Mouse (Mus musculus) CH12.LX (cell line): ENCODE results near the gene Padi1. TPM values are rescaled to one million over a fixed set of nuclear protein-coding genes. Genes with fewer than 3 reads are reported as not detected.

Experiments used
- DNase-seq: peaks from one replicate; pipeline ENCODE4 v3.0.0-alpha.2; 2013; ENCODE audit errors: extremely low read depth
- H3K27ac ChIP-seq: 2 replicates; pipeline ENCODE4 v1.5.1; 2012; ENCODE audit warnings: low read depth, mild to moderate bottlenecking, control low read depth, moderate library complexity; ENCODE audit not compliant: insufficient read depth
- H3K27me3 ChIP-seq: replicated peaks from 2 replicates; pipeline ENCODE3; 2012; ENCODE audit warnings: inconsistent platforms
- H3K36me3 ChIP-seq, 2 experiments: replicated peaks in 1 of 2; 2 replicates each; pipeline versions ENCODE3 to v1.6.1; 2012; ENCODE audit warnings: inconsistent platforms in 1 of 2, low read length in 1 of 2, mild to moderate bottlenecking in 1 of 2, mixed read lengths in 1 of 2, moderate library complexity in 1 of 2; ENCODE audit not compliant: control insufficient read depth in 1 of 2, insufficient read depth in 1 of 2
- H3K4me1 ChIP-seq, 2 experiments: 2 replicates each; pipeline ENCODE4 v1.6.1; 2012; ENCODE audit warnings: inconsistent platforms in 1 of 2, moderate library complexity in 1 of 2; ENCODE audit not compliant: insufficient read depth in 2 of 2, control insufficient read depth in 1 of 2
- H3K4me2 ChIP-seq: 2 replicates; pipeline ENCODE4 v1.6.1; 2012; ENCODE audit warnings: low read depth, mild to moderate bottlenecking, control low read depth; ENCODE audit not compliant: poor library complexity, insufficient read depth, severe bottlenecking
- H3K4me3 ChIP-seq, 3 experiments: fragments of 150-350 bp in 1 of 3; sonication (generic) in 1 of 3; replicated peaks in 1 of 3; 2 replicates each; pipeline versions ENCODE3 to v1.5.1; 2011 to 2012; ENCODE audit warnings: low read depth in 2 of 3, low read length in 2 of 3, mild to moderate bottlenecking in 2 of 3, moderate library complexity in 2 of 3, control low read depth in 1 of 3, improper control_type of control experiment in 1 of 3, inconsistent platforms in 1 of 3, mixed read lengths in 1 of 3; ENCODE audit not compliant: poor library complexity in 1 of 3
- H3K79me2 ChIP-seq: replicated peaks from 2 replicates; pipeline ENCODE4 v1.6.1; 2012; ENCODE audit warnings: mild to moderate bottlenecking, moderate library complexity; ENCODE audit not compliant: control insufficient read depth, poor library complexity, insufficient read depth, severe bottlenecking; ENCODE audit errors: extremely low read depth
- H3K9ac ChIP-seq: 2 replicates; pipeline ENCODE4 v1.6.1; 2012; ENCODE audit warnings: low read depth, mild to moderate bottlenecking, control low read depth, moderate library complexity; ENCODE audit not compliant: insufficient read depth
- H3K9me3 ChIP-seq: replicated peaks from 2 replicates; pipeline ENCODE3; 2012; ENCODE audit warnings: low read length, inconsistent platforms, mixed read lengths
- BHLHE40 ChIP-seq: IDR thresholded peaks from 2 replicates; pipeline ENCODE4 v1.6.1; 2011; ENCODE audit warnings: mild to moderate bottlenecking, low read depth, low read length, improper control_type of control experiment
- CHD2 ChIP-seq: IDR thresholded peaks from 2 replicates; pipeline ENCODE4 v1.6.1; 2011; ENCODE audit warnings: low read length, improper control_type of control experiment
- CTCF ChIP-seq, 2 experiments: IDR thresholded peaks in 1 of 2; conservative IDR thresholded peaks in 1 of 2; 2 replicates each; pipeline ENCODE4 v1.5.1; 2011 to 2012; ENCODE audit warnings: low read depth in 2 of 2, low read length in 2 of 2, improper control_type of control experiment in 1 of 2, inconsistent platforms in 1 of 2, mild to moderate bottlenecking in 1 of 2, moderate library complexity in 1 of 2
- E2F4 ChIP-seq: IDR thresholded peaks from 2 replicates; pipeline ENCODE4 v1.6.1; 2011; ENCODE audit warnings: low read depth, low read length, improper control_type of control experiment; ENCODE audit not compliant: insufficient replicate concordance
- ELF1 ChIP-seq: IDR thresholded peaks from 2 replicates; pipeline ENCODE4 v1.6.1; 2014; ENCODE audit warnings: low read depth, mild to moderate bottlenecking, inconsistent platforms, low read length, improper control_type of control experiment
- EP300 ChIP-seq: IDR thresholded peaks from 2 replicates; pipeline ENCODE4 v1.6.1; 2011; ENCODE audit warnings: low read length, improper control_type of control experiment
- JUN ChIP-seq: IDR thresholded peaks from 2 replicates; pipeline ENCODE4 v1.6.1; 2011; ENCODE audit warnings: low read depth, mild to moderate bottlenecking, low read length, improper control_type of control experiment, moderate library complexity; ENCODE audit not compliant: insufficient read depth
- JUND ChIP-seq: conservative IDR thresholded peaks from 2 replicates; pipeline ENCODE4 v1.6.1; 2011; ENCODE audit warnings: low read depth, low read length, improper control_type of control experiment
- KAT2A ChIP-seq: IDR thresholded peaks from 2 replicates; pipeline ENCODE4 v1.6.1; 2012; ENCODE audit warnings: low read length, improper control_type of control experiment, inconsistent platforms; ENCODE audit not compliant: insufficient replicate concordance
- MAX ChIP-seq: IDR thresholded peaks from 2 replicates; pipeline ENCODE4 v1.6.1; 2011; ENCODE audit warnings: low read length, improper control_type of control experiment
- MAZ ChIP-seq: IDR thresholded peaks from 2 replicates; pipeline ENCODE4 v1.6.1; 2012; ENCODE audit warnings: low read depth, mild to moderate bottlenecking, inconsistent platforms, low read length, improper control_type of control experiment, moderate library complexity
- MXI1 ChIP-seq: IDR thresholded peaks from 2 replicates; pipeline ENCODE4 v1.6.1; 2011; ENCODE audit warnings: mild to moderate bottlenecking, low read depth, low read length, improper control_type of control experiment
- NRF1 ChIP-seq: IDR thresholded peaks from 2 replicates; pipeline ENCODE4 v1.6.1; 2014; ENCODE audit warnings: low read depth, mild to moderate bottlenecking, inconsistent platforms, low read length, improper control_type of control experiment, moderate library complexity
- PAX5 ChIP-seq: IDR thresholded peaks from 2 replicates; pipeline ENCODE4 v1.6.1; 2012; ENCODE audit warnings: low read length, inconsistent platforms, mixed read lengths
- POLR2A ChIP-seq: IDR thresholded peaks from 2 replicates; pipeline ENCODE4 v1.6.1; 2011; ENCODE audit warnings: low read depth, mild to moderate bottlenecking, improper control_type of control experiment, low read length
- RAD21 ChIP-seq: IDR thresholded peaks from 2 replicates; pipeline ENCODE4 v1.6.1; 2011; ENCODE audit warnings: low read depth, mild to moderate bottlenecking, low read length, improper control_type of control experiment, moderate library complexity
- SIN3A ChIP-seq: IDR thresholded peaks from 2 replicates; pipeline ENCODE4 v1.6.1; 2012; ENCODE audit warnings: low read length, improper control_type of control experiment, inconsistent platforms
- SMC3 ChIP-seq: IDR thresholded peaks from 2 replicates; pipeline ENCODE4 v1.6.1; 2011; ENCODE audit warnings: low read depth, low read length, improper control_type of control experiment
- ZNF384 ChIP-seq: IDR thresholded peaks from 2 replicates; pipeline ENCODE4 v1.6.1; 2012; ENCODE audit warnings: low read depth, low read length, improper control_type of control experiment, inconsistent platforms
- dilution Hi-C: fragments of 300-500 bp; cut with MboI; formaldehyde crosslinking; loops from 2 replicates; pipeline ENCODE4 v1.14.3; 2020; ENCODE audit warnings: low sequenced_read_pairs; ENCODE audit not compliant: extremely low pct_unique_long_range_greater_than_20kb, extremely low pct_ligation_motif_present
- in situ Hi-C: fragments of 300-500 bp; cut with MboI; formaldehyde crosslinking; loops from 3 replicates; pipeline ENCODE4 v1.14.3; 2019; ENCODE audit warnings: low sequenced_read_pairs, low pct_ligation_motif_present, low pct_unique_long_range_greater_than_20kb, mixed read lengths
- polyA plus RNA-seq: library from polyadenylated mRNA; unstranded; fragments of >175 nt; gene quantifications from 2 replicates; pipeline ENCODE4 v1.2.1, GENCODE M21; 2012; ENCODE audit warnings: low read depth; ENCODE audit not compliant: insufficient read length
- total RNA-seq, 2 experiments: library from RNA; depleted of rRNA; stranded (reverse); fragments of 300-350 nt in 1 of 2; fragments of >200 nt in 1 of 2; gene quantifications; 2 replicates each; pipeline ENCODE4 v1.2.3; 2012 to 2014

Padi1 gene
- total and polyA plus RNA-seq, 3 experiments = 0.04 TPM; not detected in 2

DNA sequence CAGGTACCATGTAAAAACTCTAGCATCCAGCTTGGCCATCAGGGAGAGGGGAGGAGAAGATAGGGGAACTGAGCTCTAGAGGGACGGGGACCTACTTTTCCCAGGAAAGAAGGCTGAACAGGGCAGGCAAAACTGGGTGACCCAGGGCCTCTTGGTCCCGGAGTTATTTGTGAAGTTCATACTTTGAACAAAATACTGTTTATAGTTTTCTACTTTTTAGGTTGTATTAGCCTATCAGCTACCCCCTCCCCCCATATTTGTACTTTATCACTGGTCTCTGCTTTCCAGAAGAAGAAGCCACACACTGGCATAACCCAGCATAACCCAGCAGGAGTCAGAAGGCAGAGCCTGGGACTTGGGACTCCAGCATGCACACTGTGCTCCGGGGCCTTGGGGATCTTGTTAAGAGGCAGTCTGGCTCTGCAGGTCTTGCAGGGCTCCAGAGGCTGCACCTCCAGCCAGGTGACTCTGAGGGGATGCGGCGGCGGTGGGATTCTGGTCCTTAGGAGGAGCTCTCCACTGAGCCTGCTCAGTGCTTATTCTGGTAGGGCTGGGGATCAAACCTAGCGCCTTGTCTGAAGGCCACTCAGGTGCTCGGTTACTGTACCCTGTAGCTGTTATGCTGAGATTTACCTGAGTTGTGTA, 35.6 kb upstream of the Padi1 start:
- Histone ChIP-seq H3K4me2 (no peak overlapping the region), H3K79me2 (no peaks in the 10 kb centered on the region), H3K36me3 (no peaks in the 10 kb centered on the region), H3K9ac (no peak overlapping the region), H3K4me1 (no peaks in the 10 kb centered on the region), H3K4me3 (no peak overlapping the region), H3K9me3 (peaks cover 21% of the 10 kb centered on the region), H3K27ac (no peak overlapping the region), H3K27me3 (peaks cover 35% of the 10 kb centered on the region)
- dilution Hi-C loops = no loop called here
- TF ChIP-seq JUND (no peak), E2F4 (no peak), NRF1 (no peak)
- in situ Hi-C loops = no loop called here
- no peak for DNase-seq

DNA sequence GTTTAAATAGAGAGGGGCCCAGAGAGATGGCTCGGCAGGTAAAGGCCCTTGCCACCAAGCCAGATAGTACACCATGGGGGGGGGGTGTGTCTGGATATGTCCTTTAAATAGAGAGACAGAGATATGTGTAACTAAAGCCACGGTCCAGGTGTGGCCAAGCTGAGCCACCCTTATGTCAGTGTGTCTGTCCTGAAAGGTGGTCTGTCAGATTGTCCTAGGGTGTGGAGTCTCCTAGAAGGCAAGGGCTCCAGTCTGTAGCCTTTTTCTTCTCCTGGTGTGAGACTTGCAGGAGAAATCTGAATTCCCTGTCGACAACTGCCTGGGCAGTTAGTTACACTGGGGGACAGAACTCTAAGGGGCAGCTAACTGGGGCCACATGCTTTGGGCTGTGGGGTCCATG, 34.6 kb upstream of the Padi1 start:
- no peak for DNase-seq
- H3K4me1 ChIP-seq = no peaks in the 10 kb centered on the region
- dilution Hi-C loops = no loop called here
- H3K79me2 ChIP-seq = no peaks in the 10 kb centered on the region
- H3K9ac ChIP-seq = no peak overlapping the region
- in situ Hi-C loops = no loop called here
- peaks cover 38% of the 10 kb centered on the region for H3K27me3 ChIP-seq
- H3K9me3 ChIP-seq = peaks cover 21% of the 10 kb centered on the region
- H3K4me2 ChIP-seq = no peak overlapping the region
- H3K36me3 ChIP-seq = no peaks in the 10 kb centered on the region
- no peak overlapping the region for H3K27ac ChIP-seq
- TF ChIP-seq CTCF (conservative IDR thresholded peaks at IDR 0.05 in 1 of 2, IDR thresholded peaks at IDR 0.05 in 1 of 2; ENCODE audit: low read depth in 2 of 2, low read length in 2 of 2) (no peak), CHD2 (no peak), RAD21 (no peak), MXI1 (no peak), ELF1 (no peak), SIN3A (no peak), MAZ (no peak), BHLHE40 (no peak), JUND (no peak), NRF1 (no peak), PAX5 (no peak), SMC3 (no peak), MAX (no peak), POLR2A (no peak), ZNF384 (no peak), KAT2A (no peak), JUN (no peak), EP300 (no peak)
- H3K4me3 ChIP-seq = no peak overlapping the region
